In the genomic region with DNA sequence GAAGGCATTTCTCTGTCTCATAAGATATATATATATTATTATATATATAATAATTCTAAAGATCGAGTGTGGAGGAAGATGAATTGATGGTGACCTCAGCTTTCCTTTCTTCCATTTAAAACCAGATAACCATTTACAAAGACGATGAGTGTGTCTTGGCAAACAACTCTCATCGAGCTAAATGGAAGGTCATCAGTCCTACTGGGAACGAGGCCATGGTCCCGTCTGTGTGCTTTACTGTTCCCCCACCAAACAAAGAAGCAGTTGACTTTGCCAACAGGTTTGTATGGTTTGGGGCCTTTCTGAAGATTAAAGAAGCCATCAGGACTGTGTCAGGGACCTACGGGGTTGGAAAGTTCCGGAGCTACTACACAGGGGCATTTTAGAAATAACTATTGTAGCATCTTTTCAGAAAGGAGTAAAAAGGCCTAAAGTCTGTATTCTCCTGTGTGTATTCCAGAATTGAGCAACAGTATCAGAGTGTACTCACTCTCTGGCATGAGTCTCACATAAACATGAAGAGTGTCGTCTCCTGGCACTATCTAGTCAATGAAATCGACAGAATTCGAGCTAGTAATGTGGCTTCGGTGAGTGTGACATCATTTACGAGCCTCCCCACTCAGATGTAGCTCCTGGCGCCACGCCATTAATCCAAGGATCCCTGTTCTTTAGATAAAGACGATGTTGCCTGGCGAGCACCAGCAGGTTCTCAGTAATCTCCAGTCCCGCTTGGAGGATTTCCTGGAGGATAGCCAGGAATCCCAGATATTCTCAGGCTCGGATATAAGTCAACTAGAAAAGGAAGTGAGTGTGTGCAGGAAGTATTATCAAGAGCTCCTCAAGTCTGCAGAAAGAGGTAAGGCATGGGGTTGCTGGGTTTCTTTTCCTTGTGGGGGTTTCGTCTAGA, we compare ENCODE assay signal across 9 mouse cellular contexts.
DNase-seq lines count a peak whose midpoint lies in the region; ATAC-seq and TF ChIP-seq lines count a peak whose summit lies in the region.
"Had no signal": no experiment of that assay in that cellular context is flagged by ENCODE, and none has a peak within 500 bp of the region (broad histone marks: within the 10 kb centered on the region; RNA-seq: fewer than 3 reads in every experiment).

No protein-coding gene starts in this region.

- TF ChIP-seq EP300 in stomach, postnatal 0 days (optimal IDR thresholded peaks at IDR 0.05), result no peak

- H3K4me1 ChIP-seq in kidney, embryonic 14.5 days (ENCODE audit: control insufficient read depth, insufficient read depth, low read length), result no peaks in the 10 kb centered on the region
- H3K4me1 ChIP-seq in stomach, postnatal 0 days (replicated peaks; ENCODE audit: control insufficient read depth, insufficient read depth), result no peaks in the 10 kb centered on the region

- 80% methylated on average over 19 of the region's 19 CpGs for WGBS in kidney, embryonic 14.5 days
- WGBS in stomach, postnatal 0 days, result 44% methylated on average over 19 of the region's 19 CpGs

- H3K27me3 ChIP-seq in kidney, embryonic 14.5 days (ENCODE audit: control insufficient read depth, insufficient read depth, low read length), result no peaks in the 10 kb centered on the region
- no peaks in the 10 kb centered on the region for H3K27me3 ChIP-seq in stomach, postnatal 0 days (ENCODE audit: control insufficient read depth, insufficient read depth, low read length)

- intact Hi-C loops in gastrocnemius, adult 2 months (cut with DNase I), result loop anchor here (2.0 kb wide), 1 partner anchor 163 kb away; no protein-coding TSS in a partner anchor

- TF ChIP-seq CTCF in gastrocnemius, adult 2 months (IDR thresholded peaks at IDR 0.05), result no peak
- TF ChIP-seq CTCF in stomach, postnatal 0 days (IDR thresholded peaks at IDR 0.05; ENCODE audit: low read depth), result no peak

- no peak overlapping the region for H3K9ac ChIP-seq in kidney, embryonic 14.5 days (ENCODE audit: low read depth, low read length)
- H3K9ac ChIP-seq in stomach, postnatal 0 days (ENCODE audit: low read length), result no peak overlapping the region

- H3K36me3 ChIP-seq in kidney, embryonic 14.5 days (ENCODE audit: control insufficient read depth, insufficient read depth, low read length), result peaks cover 52% of the 10 kb centered on the region
- peaks cover 18% of the 10 kb centered on the region for H3K36me3 ChIP-seq in stomach, postnatal 0 days (ENCODE audit: control insufficient read depth, insufficient read depth, low read length)

- H3K4me2 ChIP-seq in kidney, embryonic 14.5 days (replicated peaks; ENCODE audit: low read depth, low read length), result no peak overlapping the region
- no peak overlapping the region for H3K4me2 ChIP-seq in stomach, postnatal 0 days (replicated peaks; ENCODE audit: low read depth)

- ATAC-seq in kidney, embryonic 14.5 days (ENCODE audit: low FRiP score, low TSS enrichment), result no peak
- ATAC-seq in stomach, postnatal 0 days (ENCODE audit: low FRiP score, low TSS enrichment), result peak; percentile 35; the same call in 1 of the 2 replicates
- no peak for ATAC-seq in granulocyte monocyte progenitor cell, adult 5-6 weeks (replicated peaks; ENCODE audit: poor library complexity, severe bottlenecking)

- H3K4me3 ChIP-seq in kidney, embryonic 14.5 days (ENCODE audit: low read length), result no peak overlapping the region
- H3K4me3 ChIP-seq in gastrocnemius, adult 2 months, result no peak overlapping the region
- no peak overlapping the region for H3K4me3 ChIP-seq in stomach, postnatal 0 days (ENCODE audit: low read depth, low read length)
- H3K4me3 ChIP-seq: erythroblast, embryonic 14.5 days had no signal

- peak; percentile 15 to 18 for DNase-seq in kidney, adult 8-10 months
- DNase-seq in adrenal gland, adult 2 months, result peak; percentile 65
- peak; percentile 70 for DNase-seq in gastrocnemius, adult 2 months
- peak; percentile 59 for DNase-seq in kidney, postnatal 10 days
- no peak for DNase-seq in stomach, postnatal 0 days (ENCODE audit: low spot score)
- DNase-seq in thymus, postnatal 0 days (ENCODE audit: low spot score), result no peak

- no peaks in the 10 kb centered on the region for H3K9me3 ChIP-seq in kidney, embryonic 14.5 days (ENCODE audit: control insufficient read depth, low read length)
- no peaks in the 10 kb centered on the region for H3K9me3 ChIP-seq in stomach, postnatal 0 days (ENCODE audit: control insufficient read depth, low read length)

- no peak overlapping the region for H3K27ac ChIP-seq in kidney, embryonic 14.5 days (ENCODE audit: low read depth, low read length)
- H3K27ac ChIP-seq in gastrocnemius, adult 2 months, result peak overlapping the region; percentile 52
- H3K27ac ChIP-seq in stomach, postnatal 0 days (replicated peaks), result no peak overlapping the region

Comparison
In these comparisons a context has a peak if more than half of its experiments do, and no peak if none do; other contexts are left out.
1. DNase-seq: peak in kidney, adult 8-10 months (2 of 2), adrenal gland, adult 2 months (single experiment), gastrocnemius, adult 2 months (single experiment) and kidney, postnatal 10 days (single experiment); none in stomach, postnatal 0 days (single experiment) and thymus, postnatal 0 days (single experiment).